Mouse (Mus musculus) mouse embryonic stem cell (cell line): ENCODE results near the gene Tgif2.
"Not testable (repeated sequence)": the region's sequence is repeated elsewhere in the genome, so short reads cannot be mapped to it uniquely, and the experiment has no call there.

Experiments
- in situ Hi-C, 2 experiments: fragments of 300-500 bp; cut with MboI; formaldehyde crosslinking; loops; 1 replicate in 1 of 2; 3 replicates in 1 of 2; pipeline ENCODE4 v1.14.3; 2019 to 2020; ENCODE audit warnings: low sequenced_read_pairs in 2 of 2, low pct_unique_long_range_greater_than_20kb in 1 of 2, mixed read lengths in 1 of 2; ENCODE audit not compliant: unreplicated experiment in 1 of 2

Tgif2 gene

DNA sequence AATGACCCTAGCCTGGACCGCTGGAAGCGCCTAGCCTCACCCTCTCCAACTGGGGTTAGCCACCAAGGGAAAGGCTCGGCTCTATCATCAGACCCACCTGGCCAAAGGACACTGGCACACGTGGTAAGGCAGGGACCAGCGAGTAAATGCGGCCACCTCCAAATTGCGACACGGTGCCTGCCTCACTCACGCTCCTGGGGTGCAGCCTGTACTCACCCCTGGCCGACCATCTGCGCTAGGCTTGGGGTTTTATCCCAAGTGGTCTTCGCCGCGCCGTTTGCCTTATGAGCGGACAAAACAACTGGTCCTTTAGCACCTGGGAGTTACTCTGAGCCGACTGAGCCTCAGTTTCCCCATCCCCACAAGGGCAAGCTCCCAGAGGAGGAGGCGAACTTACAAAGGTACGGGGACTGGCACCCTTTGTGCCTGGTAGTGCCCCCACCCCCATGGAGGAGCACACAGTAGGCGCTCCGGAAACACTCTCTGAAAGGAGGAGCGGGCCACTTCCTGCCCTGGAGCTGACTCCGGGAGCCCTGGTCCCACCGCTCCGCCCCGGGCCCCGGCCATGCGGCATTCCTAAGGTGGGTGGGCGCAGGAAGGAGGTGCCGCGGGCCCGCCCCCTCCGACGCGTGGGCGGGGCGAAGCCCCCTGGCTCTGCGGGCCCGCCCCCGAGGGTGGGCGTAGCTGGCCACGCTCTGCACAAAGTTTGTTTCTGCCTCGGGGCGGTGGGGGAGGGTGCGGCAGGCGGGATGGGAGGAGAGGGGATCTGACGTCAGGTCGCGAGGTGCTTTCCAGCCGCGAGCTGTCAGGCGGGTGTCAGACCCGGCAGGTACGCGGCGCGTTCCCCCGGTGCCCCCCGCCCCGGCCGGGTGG lies at the start of gene Tgif2:
Gene Tgif2 (plus strand): TSS at position 689 of the 873 bp plus-strand sequence.
- in situ Hi-C loops, result no loop called here

DNA sequence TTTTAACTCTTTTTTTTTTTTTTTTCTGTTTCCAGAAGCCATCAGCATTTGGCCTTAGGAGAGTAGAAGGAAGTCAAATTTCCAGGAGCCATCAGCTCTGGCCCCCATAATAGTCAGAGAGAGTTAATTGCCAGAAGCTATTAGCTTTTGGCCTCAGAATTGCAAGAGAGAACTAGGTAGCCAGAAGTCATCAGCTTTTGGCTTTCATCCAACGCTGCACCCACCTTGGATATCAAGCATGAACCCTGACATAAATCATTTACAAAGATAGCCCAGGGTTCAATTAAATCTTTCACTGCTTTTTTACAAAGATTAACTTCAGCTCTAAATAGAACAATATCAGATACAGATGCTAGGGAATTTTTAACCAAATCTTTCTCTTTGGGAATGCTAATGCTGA lies 41.3 kb upstream of the Tgif2 start:
- in situ Hi-C loops, result no loop called here

GRCm38 (mm10) chr2:156801045-156801444 lies 38.8 kb upstream of the Tgif2 start:
- in situ Hi-C loops, result no loop called here

GRCm38 (mm10) chr2:156802116-156802515 lies 37.7 kb upstream of the Tgif2 start:
- in situ Hi-C loops, result not testable (repeated sequence)

DNA sequence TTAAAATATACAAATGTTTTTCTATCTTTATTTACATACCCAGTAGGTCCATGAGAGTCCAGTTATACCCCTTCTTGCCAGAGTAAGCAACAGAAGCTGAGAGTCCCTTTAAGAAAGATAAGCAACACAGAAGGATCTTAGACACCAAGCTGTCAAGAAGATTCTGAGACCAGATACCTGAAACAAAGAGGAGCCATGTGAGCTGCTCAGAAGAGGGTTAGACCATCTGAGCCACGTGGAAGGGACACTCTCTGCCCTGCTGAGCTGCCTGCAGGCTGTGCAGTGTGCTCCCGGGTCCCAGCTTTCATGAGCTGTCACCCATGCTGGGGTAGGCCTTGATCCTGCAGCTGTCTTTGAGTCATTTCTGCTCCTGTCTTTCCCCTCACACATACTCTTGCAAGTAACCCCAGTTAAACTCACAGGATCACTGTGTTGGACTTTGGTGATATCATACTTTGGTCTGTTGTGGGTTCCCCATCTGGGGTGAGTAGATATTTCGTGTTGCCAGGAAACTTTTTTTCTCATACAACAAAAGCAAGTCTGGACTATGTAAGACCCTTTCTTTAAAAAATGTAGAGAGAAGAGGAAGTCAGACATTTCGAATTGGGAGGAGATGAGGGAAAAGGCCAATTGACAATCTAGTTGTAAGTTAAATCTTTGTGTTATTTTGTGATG lies 36.0 kb upstream of the Tgif2 start:
- in situ Hi-C loops, result no loop called here

- in situ Hi-C loops, result no loop called here
Measured at GRCm38 (mm10) chr2:156804589-156804988, 35.2 kb upstream of the Tgif2 start.

DNA sequence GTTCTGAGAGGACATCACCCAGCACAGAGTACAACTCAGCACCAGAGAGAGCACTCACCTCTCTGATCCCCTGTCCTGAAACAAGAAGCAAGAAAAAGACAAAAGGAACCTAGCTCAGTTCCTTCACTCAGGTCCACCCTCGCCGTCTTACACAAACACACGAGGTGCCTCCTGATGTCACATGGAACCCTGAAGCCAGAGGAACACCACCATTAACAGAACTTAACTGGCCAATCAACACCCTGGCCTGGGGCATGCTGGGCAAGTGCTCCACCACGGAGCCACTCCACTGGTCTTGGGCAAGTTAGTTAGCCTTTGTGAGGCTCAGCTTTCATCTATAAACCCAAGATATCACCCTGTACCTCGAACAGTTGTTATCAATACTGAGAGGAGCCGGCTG lies 32.9 kb upstream of the Tgif2 start:
- in situ Hi-C loops, result no loop called here

- in situ Hi-C loops, result no loop called here
Measured at GRCm38 (mm10) chr2:156809579-156809978, 30.2 kb upstream of the Tgif2 start.

- in situ Hi-C loops, result no loop called here
Measured at GRCm38 (mm10) chr2:156810716-156811115, 29.1 kb upstream of the Tgif2 start.

- in situ Hi-C loops, result no loop called here
Measured at GRCm38 (mm10) chr2:156811556-156811955, 28.3 kb upstream of the Tgif2 start.

DNA sequence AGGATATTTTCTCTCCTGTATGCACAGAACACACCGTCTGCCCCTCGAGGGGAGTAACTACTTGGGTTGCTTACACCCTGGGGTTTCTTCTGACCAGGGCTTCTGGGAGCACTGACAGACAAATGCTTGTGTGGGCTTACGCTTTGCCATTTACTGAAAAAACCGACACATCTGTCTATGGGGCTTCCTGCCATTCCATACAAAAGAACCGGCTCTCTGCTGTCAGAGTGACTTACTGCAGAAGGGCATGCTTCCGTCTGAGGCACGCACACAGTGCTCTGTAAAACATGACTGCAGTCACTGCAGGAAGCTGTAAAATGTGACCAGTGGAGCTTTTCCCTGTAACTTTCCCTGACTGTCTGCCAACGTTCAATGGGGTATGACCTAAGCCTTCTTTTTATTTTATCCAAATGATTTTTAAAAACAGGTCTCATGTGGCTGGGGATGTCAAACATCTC lies 25.4 kb upstream of the Tgif2 start:
- in situ Hi-C loops, result no loop called here

DNA sequence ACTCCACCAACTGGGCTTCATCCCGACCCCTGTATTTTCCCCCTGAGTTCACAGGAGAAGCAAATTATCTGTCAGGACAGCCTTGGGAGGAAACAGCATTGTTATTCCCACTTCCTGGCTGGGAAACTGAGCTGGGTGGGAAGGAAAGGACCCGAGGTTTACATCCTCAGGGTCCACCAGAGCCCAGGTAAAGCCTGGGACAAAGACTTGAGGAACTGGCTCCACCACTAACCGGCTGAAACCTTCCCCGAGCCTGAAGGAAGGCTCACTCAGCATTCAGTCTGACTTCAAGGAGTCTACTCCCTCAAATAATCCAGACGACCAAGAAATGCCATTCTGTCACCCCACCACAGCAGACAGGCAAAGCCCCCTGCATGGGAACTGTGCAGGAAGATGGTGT lies 24.9 kb upstream of the Tgif2 start:
- in situ Hi-C loops, result no loop called here

- in situ Hi-C loops, result no loop called here
Measured at GRCm38 (mm10) chr2:156815412-156815811, 24.4 kb upstream of the Tgif2 start.

DNA sequence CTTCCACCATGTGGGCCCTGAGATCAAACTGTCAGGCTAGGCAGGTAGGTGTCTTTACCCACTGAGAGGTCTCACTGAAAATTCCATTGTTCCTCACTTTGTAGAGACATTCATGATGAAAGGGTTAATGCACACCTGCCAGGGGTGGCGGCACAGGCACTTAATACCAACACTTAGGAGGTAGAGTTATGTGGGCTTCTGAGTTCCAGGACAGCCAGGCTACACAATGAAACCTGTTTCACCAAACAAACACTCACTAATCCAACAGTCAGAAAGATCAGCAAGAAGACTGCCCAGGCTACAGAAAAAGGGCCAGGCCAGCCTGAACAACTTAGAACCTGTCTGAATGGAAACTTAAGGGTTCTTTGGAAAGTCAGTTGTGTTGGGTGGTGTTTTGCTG lies 23.7 kb upstream of the Tgif2 start:
- in situ Hi-C loops, result no loop called here

- in situ Hi-C loops, result not testable (repeated sequence)
Measured at GRCm38 (mm10) chr2:156825128-156825527, 14.7 kb upstream of the Tgif2 start.

DNA sequence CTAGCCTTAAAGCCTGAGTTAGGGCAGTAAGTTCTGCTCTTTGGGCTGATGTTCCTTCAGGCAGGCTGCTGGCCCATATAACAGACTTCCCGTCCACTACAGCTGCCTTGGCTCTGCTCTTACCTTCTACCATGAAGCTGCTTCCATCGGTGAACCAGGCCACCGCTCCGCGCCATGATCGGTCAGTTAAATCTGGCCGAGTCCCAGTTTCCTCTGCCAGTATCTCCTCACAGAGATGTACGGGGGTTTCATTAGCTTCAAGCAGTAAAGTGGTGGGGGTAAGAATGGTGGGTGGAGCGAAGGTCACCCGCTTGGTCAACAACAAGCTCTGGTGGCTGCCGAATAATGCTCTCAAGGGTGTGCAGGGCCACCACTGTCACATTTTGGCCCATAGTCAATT lies 5.5 kb upstream of the Tgif2 start:
- in situ Hi-C loops, result no loop called here

GRCm38 (mm10) chr2:156838839-156839238 lies 968 bp upstream of the Tgif2 start:
- in situ Hi-C loops, result no loop called here

DNA sequence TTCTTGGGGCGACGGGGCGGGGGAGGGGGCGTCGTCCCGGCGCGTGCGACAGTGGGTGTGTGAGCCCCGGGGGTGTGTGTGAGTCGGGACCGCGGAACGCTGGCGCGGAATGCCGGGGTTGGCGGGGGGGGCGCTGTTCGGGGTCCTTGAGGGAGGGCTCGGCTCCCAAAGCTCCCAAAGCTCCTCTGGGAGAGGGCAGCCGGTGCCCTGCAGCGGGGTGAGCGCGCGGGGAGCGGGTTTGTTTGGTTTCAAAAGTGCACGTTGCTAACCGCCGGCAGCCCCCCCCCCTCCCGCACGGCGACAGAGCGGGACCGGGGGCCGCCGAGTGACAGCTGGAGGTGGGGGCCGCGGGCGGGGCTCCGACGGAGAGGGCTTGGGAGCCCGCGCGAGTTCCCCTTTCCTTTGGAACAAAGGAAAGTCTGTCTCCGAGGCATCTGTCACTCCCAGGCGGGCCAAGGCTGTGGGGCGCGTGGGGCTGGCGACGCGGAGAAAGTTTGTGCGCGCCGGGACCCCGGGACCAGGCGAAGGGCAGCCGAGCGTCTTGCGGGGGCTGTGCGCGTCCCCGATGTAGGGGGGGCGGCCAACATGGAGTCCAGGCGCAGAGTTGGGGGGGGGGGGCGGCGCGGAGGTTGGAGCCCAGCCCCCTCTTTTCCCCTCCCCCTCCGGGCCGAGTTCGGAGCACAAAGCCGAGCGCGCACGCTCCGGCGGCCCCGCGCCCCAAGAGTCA lies 657 bp downstream of the Tgif2 start:
- in situ Hi-C loops, result no loop called here
